Mouse (Mus musculus) spleen, adult 2 months (tissue): ENCODE measurements around the gene Ntsr1.

ENCODE experiments used
- CTCF ChIP-seq: fragments of 200-500 bp; IDR thresholded peaks from 2 replicates; pipeline ENCODE4 v1.5.1; 2011; ENCODE audit warnings: mild to moderate bottlenecking, inconsistent platforms; ENCODE audit not compliant: insufficient read depth, insufficient read length, insufficient replicate concordance; ENCODE audit errors: extremely low read depth
- POLR2A ChIP-seq: fragments of 200-500 bp; IDR thresholded peaks from 2 replicates; pipeline ENCODE4 v1.6.1; 2011; ENCODE audit warnings: low read depth, low read length, inconsistent platforms

DNA sequence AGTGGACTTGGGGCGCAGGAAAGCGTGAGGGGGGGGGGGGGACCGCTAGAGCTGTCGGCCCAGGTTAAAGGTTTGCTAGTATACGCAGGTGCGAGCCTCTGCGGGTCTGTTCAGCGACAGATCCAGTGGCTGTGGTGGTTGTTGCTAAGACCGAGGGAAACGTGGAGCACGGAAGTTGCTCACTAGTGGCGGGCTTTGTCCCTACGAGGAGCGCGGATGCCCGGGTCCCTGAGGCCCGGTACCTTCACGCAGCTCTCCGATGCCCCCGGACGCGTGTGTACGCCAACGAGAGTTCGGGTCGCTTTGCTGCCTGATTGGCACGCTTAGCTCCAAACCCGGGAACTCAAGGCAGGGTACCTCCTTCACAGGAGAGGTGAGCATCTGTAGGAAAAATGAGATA is 43.1 kb upstream of the Ntsr1 start:
- TF ChIP-seq CTCF = no peak
- no peak for TF ChIP-seq POLR2A
